Mouse (Mus musculus) ES-E14 (cell line): ENCODE data around the gene Ube2j1. TPM values are rescaled to one million over a fixed set of nuclear protein-coding genes. Genes with fewer than 3 reads are reported as not detected.

Experiments used
- DNase-seq: peaks from one replicate; pipeline ENCODE4 v3.0.0-alpha.2; 2013; ENCODE audit warnings: low read depth, low spot score
- H3K27ac ChIP-seq: 2 replicates; pipeline ENCODE4 v1.5.1; 2012; ENCODE audit warnings: low read depth, mild to moderate bottlenecking, low read length, moderate library complexity, mixed read lengths; ENCODE audit not compliant: poor library complexity, insufficient read depth, severe bottlenecking
- H3K36me3 ChIP-seq: 2 replicates; pipeline ENCODE4 v1.6.1; 2012; ENCODE audit warnings: mild to moderate bottlenecking, low read length, moderate library complexity, mixed read lengths; ENCODE audit not compliant: control insufficient read depth, poor library complexity, insufficient read depth, severe bottlenecking
- H3K4me1 ChIP-seq, 2 experiments: fragments of 150-350 bp in 1 of 2; sonication (generic) in 1 of 2; 2 replicates each; pipeline ENCODE4 v1.6.1; 2012; ENCODE audit warnings: low read length in 2 of 2, mild to moderate bottlenecking in 1 of 2, mixed read lengths in 1 of 2; ENCODE audit not compliant: control insufficient read depth in 2 of 2, insufficient read depth in 2 of 2, poor library complexity in 1 of 2
- H3K4me3 ChIP-seq, 2 experiments: fragments of 150-350 bp in 1 of 2; sonication (generic) in 1 of 2; 2 replicates each; pipeline ENCODE4 v1.5.1; 2012; ENCODE audit warnings: low read length in 2 of 2, low read depth in 1 of 2, mild to moderate bottlenecking in 1 of 2, mixed read lengths in 1 of 2; ENCODE audit not compliant: insufficient read depth in 1 of 2, poor library complexity in 1 of 2, severe bottlenecking in 1 of 2
- H3K9ac ChIP-seq: 2 replicates; pipeline ENCODE4 v1.6.1; 2012; ENCODE audit warnings: low read depth, mild to moderate bottlenecking, low read length, mixed read lengths; ENCODE audit not compliant: poor library complexity, insufficient read depth, severe bottlenecking
- H3K9me3 ChIP-seq: fragments of 150-350 bp; sonication (generic); 2 replicates; pipeline ENCODE4 v1.6.1; 2012; ENCODE audit warnings: low read depth, mild to moderate bottlenecking, low read length; ENCODE audit not compliant: control insufficient read depth, insufficient read depth
- CHD2 ChIP-seq: IDR thresholded peaks from 2 replicates; pipeline ENCODE4 v1.6.1; 2014; ENCODE audit warnings: mild to moderate bottlenecking, low read depth, low read length, inconsistent platforms
- HCFC1 ChIP-seq: IDR thresholded peaks from 2 replicates; pipeline ENCODE4 v1.6.1; 2012; ENCODE audit warnings: low read length, inconsistent platforms, borderline replicate concordance; ENCODE audit not compliant: insufficient read depth
- MAFK ChIP-seq: IDR thresholded peaks from 2 replicates; pipeline ENCODE4 v1.6.1; 2014; ENCODE audit warnings: mild to moderate bottlenecking, low read depth, low read length, inconsistent platforms; ENCODE audit not compliant: insufficient read depth
- ZC3H11A ChIP-seq: IDR thresholded peaks from 2 replicates; pipeline ENCODE4 v1.6.1; 2012; ENCODE audit warnings: low read depth, mild to moderate bottlenecking, inconsistent platforms, low read length, borderline replicate concordance
- ZNF384 ChIP-seq: IDR thresholded peaks from 2 replicates; pipeline ENCODE4 v1.6.1; 2012; ENCODE audit warnings: low read depth, low read length, inconsistent platforms
- in situ Hi-C, 2 experiments: fragments of 600-800 bp; cut with MboI; formaldehyde crosslinking; loops; one replicate each; pipeline ENCODE4 v1.15.1; 2025; ENCODE audit warnings: low sequenced_read_pairs in 2 of 2, inconsistent platforms in 1 of 2; ENCODE audit not compliant: unreplicated experiment in 2 of 2
- total RNA-seq: library from RNA; depleted of rRNA; stranded (reverse); fragments of 300-350 nt; gene quantifications from 2 replicates; pipeline ENCODE4 v1.2.3, GENCODE M21; 2012

The Ube2j1 gene
- total RNA-seq, 1 experiment: 15.3 TPM

- Histone ChIP-seq H3K4me1 (peaks cover 0 to 4% of the 10 kb centered on the region in 2 experiments; a peak in 1 of 4 replicates), H3K27ac (no peak overlapping the region), H3K9ac (no peak overlapping the region), H3K4me3 (no peak overlapping the region), H3K36me3 (no peaks in the 10 kb centered on the region), H3K9me3 (no peaks in the 10 kb centered on the region)
- DNase-seq: no peak
- in situ Hi-C loops: no loop called here
- TF ChIP-seq HCFC1 (no peak), CHD2 (no peak)
Observed at GRCm38 (mm10) chr4:33068894-33069293, 37.7 kb downstream of the Ube2j1 start.

- TF ChIP-seq MAFK (no peak), ZC3H11A (no peak), ZNF384 (no peak), HCFC1 (no peak), CHD2 (no peak)
- Histone ChIP-seq H3K9ac (no peak overlapping the region), H3K4me3 (no peak overlapping the region), H3K36me3 (no peaks in the 10 kb centered on the region), H3K9me3 (no peaks in the 10 kb centered on the region), H3K27ac (no peak overlapping the region), H3K4me1 (peaks cover 0 to 4% of the 10 kb centered on the region in 2 experiments; a peak in 1 of 4 replicates)
- no peak for DNase-seq
- in situ Hi-C loops: no loop called here
Observed at GRCm38 (mm10) chr4:33070326-33070725, 39.1 kb downstream of the Ube2j1 start.

DNA sequence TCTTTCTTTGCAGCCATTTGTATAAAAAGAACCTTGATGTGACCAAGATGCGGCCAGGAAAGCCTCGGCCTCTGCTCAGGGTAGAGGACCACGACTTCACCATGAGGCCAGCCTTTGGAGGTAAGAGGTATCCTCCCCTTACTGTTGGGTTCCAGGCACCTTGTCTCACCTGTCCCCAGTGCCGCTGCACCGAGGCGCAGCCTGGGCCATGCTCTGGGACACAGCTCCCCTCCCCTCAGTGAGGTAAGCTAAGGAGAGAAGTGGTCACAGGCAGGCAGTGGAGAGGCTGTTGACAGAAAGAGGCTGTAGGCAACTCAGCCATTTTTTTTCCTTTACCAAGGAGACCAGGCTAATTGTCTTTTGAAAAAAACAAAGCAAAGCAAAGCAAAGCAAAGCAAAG, 40.1 kb downstream of the Ube2j1 start:
- H3K27ac ChIP-seq: no peak overlapping the region
- H3K9me3 ChIP-seq: no peaks in the 10 kb centered on the region
- in situ Hi-C loops: no loop called here
- peaks cover 0 to 2% of the 10 kb centered on the region in 2 experiments; a peak in 1 of 4 replicates for H3K4me1 ChIP-seq
- TF ChIP-seq MAFK (no peak), ZC3H11A (no peak), CHD2 (no peak), ZNF384 (no peak), HCFC1 (no peak)
- no peak for DNase-seq
- H3K9ac ChIP-seq: no peak overlapping the region
- no peaks in the 10 kb centered on the region for H3K36me3 ChIP-seq
- no peak overlapping the region for H3K4me3 ChIP-seq

DNA sequence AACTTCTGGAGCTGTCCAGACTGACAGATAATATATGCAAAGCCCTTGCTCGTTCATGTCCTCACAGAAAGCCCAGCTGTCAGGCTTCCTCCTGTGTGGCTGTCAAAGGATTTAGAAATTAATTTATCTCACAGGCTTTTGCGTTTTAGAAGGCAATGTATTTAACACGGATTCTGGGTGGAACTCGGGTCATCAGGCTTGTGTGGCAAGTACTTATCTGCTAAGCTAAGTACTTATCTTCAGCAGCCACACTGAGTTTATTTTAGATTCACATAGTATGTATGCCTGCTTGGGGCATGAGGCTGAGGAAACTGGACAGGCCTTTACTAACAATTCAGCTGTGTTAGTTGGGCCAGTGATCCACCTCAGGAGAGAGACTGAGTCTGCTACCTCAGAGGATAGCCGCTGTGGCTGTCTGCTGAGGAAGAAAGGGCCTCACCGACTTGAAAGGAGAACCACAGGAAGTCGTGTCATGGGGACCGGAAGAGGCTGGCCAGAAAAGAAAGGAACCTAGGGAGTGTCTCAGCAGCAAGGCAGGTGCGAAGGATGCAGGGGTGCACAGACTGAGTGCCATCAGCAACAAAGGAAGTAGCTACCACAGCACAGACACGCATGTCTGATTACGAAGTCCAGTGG, 41.4 kb downstream of the Ube2j1 start:
- H3K36me3 ChIP-seq: no peaks in the 10 kb centered on the region
- H3K27ac ChIP-seq: no peak overlapping the region
- no peaks in the 10 kb centered on the region for H3K9me3 ChIP-seq
- no peak for DNase-seq
- TF ChIP-seq MAFK (no peak), CHD2 (no peak), HCFC1 (no peak), ZC3H11A (no peak), ZNF384 (no peak)
- H3K9ac ChIP-seq: no peak overlapping the region
- peaks cover 0 to 2% of the 10 kb centered on the region in 2 experiments; a peak in 1 of 4 replicates for H3K4me1 ChIP-seq
- in situ Hi-C loops: no loop called here
- H3K4me3 ChIP-seq: no peak overlapping the region

- in situ Hi-C loops: no loop called here
- no peaks in the 10 kb centered on the region for H3K36me3 ChIP-seq
- H3K9ac ChIP-seq: no peak overlapping the region
- no peak overlapping the region for H3K27ac ChIP-seq
- DNase-seq: no peak
- TF ChIP-seq CHD2 (no peak), ZNF384 (no peak), ZC3H11A (no peak), HCFC1 (no peak), MAFK (no peak)
- H3K4me3 ChIP-seq: no peak overlapping the region
- no peaks in the 10 kb centered on the region for H3K9me3 ChIP-seq
- H3K4me1 ChIP-seq: peaks cover 0 to 2% of the 10 kb centered on the region in 2 experiments; a peak in 1 of 4 replicates
Observed at GRCm38 (mm10) chr4:33074406-33074805, 43.2 kb downstream of the Ube2j1 start.
